Mouse (Mus musculus): ENCODE data around the gene Eif2b3.

Eif2b3 gene

GRCm38 (mm10) chr4:117017738-117018137 lies 1.5 kb upstream of the Eif2b3 start:
- no peak for DNase-seq (ENCODE audit: low spot score)

GRCm38 (mm10) chr4:117018327-117018726 lies 875 bp upstream of the Eif2b3 start:
- no peak for DNase-seq (ENCODE audit: low spot score)

- no peak for DNase-seq (ENCODE audit: low spot score)
Measured at GRCm38 (mm10) chr4:117023469-117023868, 4.3 kb downstream of the Eif2b3 start.

GRCm38 (mm10) chr4:117031105-117031504 lies 11.9 kb downstream of the Eif2b3 start:
- no peak for DNase-seq (ENCODE audit: low spot score)

GRCm38 (mm10) chr4:117039925-117040687 lies 20.9 kb downstream of the Eif2b3 start:
- no peak for DNase-seq (ENCODE audit: low spot score)

GRCm38 (mm10) chr4:117040791-117041190 lies 21.6 kb downstream of the Eif2b3 start:
- DNase-seq (ENCODE audit: low spot score), result no peak

GRCm38 (mm10) chr4:117041283-117041721 lies 22.1 kb downstream of the Eif2b3 start:
- DNase-seq (ENCODE audit: low spot score), result no peak

- DNase-seq (ENCODE audit: low spot score), result peak; percentile 46
Measured at GRCm38 (mm10) chr4:117048836-117049235, 29.6 kb downstream of the Eif2b3 start.

- no peak for DNase-seq (ENCODE audit: low spot score)
Measured at GRCm38 (mm10) chr4:117049485-117049884, 30.3 kb downstream of the Eif2b3 start.

GRCm38 (mm10) chr4:117052626-117053025 lies 33.4 kb downstream of the Eif2b3 start:
- DNase-seq (ENCODE audit: low spot score), result peak; percentile 37

GRCm38 (mm10) chr4:117053956-117054355 lies 34.8 kb downstream of the Eif2b3 start:
- no peak for DNase-seq (ENCODE audit: low spot score)

GRCm38 (mm10) chr4:117056102-117056501 lies 36.9 kb downstream of the Eif2b3 start:
- no peak for DNase-seq (ENCODE audit: low spot score)

- DNase-seq (ENCODE audit: low spot score), result no peak
Measured at GRCm38 (mm10) chr4:117056514-117056913, 37.3 kb downstream of the Eif2b3 start.

- DNase-seq (ENCODE audit: low spot score), result no peak
Measured at GRCm38 (mm10) chr4:117058512-117058911, 39.3 kb downstream of the Eif2b3 start.

- no peak for DNase-seq (ENCODE audit: low spot score)
Measured at GRCm38 (mm10) chr4:117062700-117063390, 43.6 kb downstream of the Eif2b3 start.

- DNase-seq (ENCODE audit: low spot score), result no peak
Measured at GRCm38 (mm10) chr4:117068035-117068434, 48.8 kb downstream of the Eif2b3 start.

GRCm38 (mm10) chr4:117069647-117070046 lies 50.4 kb downstream of the Eif2b3 start:
- no peak for DNase-seq (ENCODE audit: low spot score)

GRCm38 (mm10) chr4:117070624-117071023 lies 51.4 kb downstream of the Eif2b3 start:
- no peak for DNase-seq (ENCODE audit: low spot score)

- no peak for DNase-seq (ENCODE audit: low spot score)
Measured at GRCm38 (mm10) chr4:117071183-117071582, 52.0 kb downstream of the Eif2b3 start.

- DNase-seq (ENCODE audit: low spot score), result no peak
Measured at GRCm38 (mm10) chr4:117087948-117088640, 68.9 kb downstream of the Eif2b3 start.

- no peak for DNase-seq (ENCODE audit: low spot score)
Measured at GRCm38 (mm10) chr4:117090586-117090985, 71.4 kb downstream of the Eif2b3 start.

GRCm38 (mm10) chr4:117094626-117095361 lies 75.6 kb downstream of the Eif2b3 start:
- DNase-seq (ENCODE audit: low spot score), result no peak

All from testis, postnatal 14 days (tissue).